Mouse (Mus musculus) myocyte (in vitro differentiated cells): ENCODE results near the gene Prkn.

Experiments
- E2F4 ChIP-seq: IDR thresholded peaks from one replicate; pipeline ENCODE4 v1.6.1; 2011; ENCODE audit warnings: mild to moderate bottlenecking, control low read depth, moderate library complexity; ENCODE audit not compliant: insufficient read depth
- MAX ChIP-seq: IDR thresholded peaks from one replicate; pipeline ENCODE4 v1.6.1; 2011; ENCODE audit warnings: low read depth, mild to moderate bottlenecking, control low read depth
- MYOD1 ChIP-seq, 3 experiments: IDR thresholded peaks; one replicate each; pipeline ENCODE4 v1.6.1; 2011; ENCODE audit warnings: control low read depth in 2 of 3, low read depth in 2 of 3, mild to moderate bottlenecking in 2 of 3, moderate library complexity in 1 of 3; ENCODE audit not compliant: insufficient read length in 2 of 3, control insufficient read depth in 1 of 3
- POLR2A ChIP-seq: IDR thresholded peaks from one replicate; pipeline ENCODE4 v1.6.1; 2011; ENCODE audit warnings: low read depth, mild to moderate bottlenecking, control low read depth, moderate library complexity; ENCODE audit not compliant: insufficient read length
- SRF ChIP-seq: IDR thresholded peaks from one replicate; pipeline ENCODE4 v1.6.1; 2011; ENCODE audit warnings: low read depth; ENCODE audit not compliant: control insufficient read depth, insufficient read length

GRCm38 (mm10) chr17:12037574-12037973 lies 1197.4 kb downstream of the Prkn start:
- TF ChIP-seq POLR2A, result no peak
- no peak for TF ChIP-seq MAX
- TF ChIP-seq E2F4, result no peak
- TF ChIP-seq MYOD1 (IDR thresholded peaks at IDR 0.05; ENCODE audit: control insufficient read depth in 1 of 3, insufficient read length in 2 of 3, low read depth in 2 of 3), result no peak
- no peak for TF ChIP-seq SRF
